Mouse (Mus musculus): ENCODE results near the gene Plekhg5.

DNA sequence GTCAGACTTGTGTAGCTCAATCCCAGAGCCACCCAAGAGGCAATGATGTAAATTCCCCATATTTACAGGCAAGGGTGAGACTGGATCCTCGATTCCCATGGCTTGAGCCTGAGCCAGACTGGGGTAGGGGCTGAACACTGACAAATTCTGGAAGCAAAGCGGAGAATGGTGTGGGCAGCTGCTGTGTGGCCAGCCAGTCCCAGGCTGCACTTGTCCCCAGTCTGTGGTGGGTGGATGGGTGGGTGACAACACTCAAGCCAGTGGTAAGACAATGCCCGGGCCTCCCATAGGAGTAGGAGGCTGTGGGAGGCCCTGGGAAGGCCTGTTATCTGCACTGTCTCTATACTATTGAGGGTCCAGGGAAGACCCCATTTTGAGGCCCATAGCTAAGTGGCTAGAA, 3.1 kb upstream of the Plekhg5 start:
- TF ChIP-seq CTCF (IDR thresholded peaks at IDR 0.05; ENCODE audit: low read depth) (no peak), EP300 (IDR thresholded peaks at IDR 0.05; ENCODE audit: low read depth) (no peak)
